Mouse (Mus musculus) hematopoietic stem cell, adult 5-6 weeks (primary cell): ENCODE data around the gene Dctn5. TPM values are rescaled to one million over a fixed set of nuclear protein-coding genes. Genes with fewer than 3 reads are reported as not detected.

ENCODE experiments used
- total RNA-seq: library from RNA; stranded (forward); fragments of 172-1452, 232-1000 nt; gene quantifications from 2 replicates; pipeline ENCODE4 v1.2.3, GENCODE M21; 2017

Dctn5 gene
- total RNA-seq, 1 experiment from 2014 or later, result 73.5 TPM

Other genes starting within 250 kb of the Dctn5 start
- 12.8 and 14.7 TPM in 2 replicates for gene Cog7, start 151.3 kb upstream of the Dctn5 start, total RNA-seq
- gene Gga2, start 111.8 kb upstream of the Dctn5 start, total RNA-seq, result 11.3 and 14.0 TPM in 2 replicates
- 33.9 and 39.3 TPM in 2 replicates for gene Ubfd1, start 65.9 kb upstream of the Dctn5 start, total RNA-seq
- 5.7 and 7.1 TPM in 2 replicates for gene Ears2, start 65.8 kb upstream of the Dctn5 start, total RNA-seq
- gene Ndufab1, start 31.2 kb upstream of the Dctn5 start, total RNA-seq, result 74.9 and 110 TPM in 2 replicates
- 14.0 and 27.4 TPM in 2 replicates for gene Palb2, start 56 bp upstream of the Dctn5 start, total RNA-seq
- 26.5 and 43.2 TPM in 2 replicates for gene Plk1, start 26.4 kb downstream of the Dctn5 start, total RNA-seq
- gene Ern2, start 53.2 kb downstream of the Dctn5 start, total RNA-seq, result not detected in 2 replicates
- gene Chp2, start 86.5 kb downstream of the Dctn5 start, total RNA-seq, result 0.88 TPM in 1 of 2 replicates, not detected in the other
- gene Prkcb, start 155.7 kb downstream of the Dctn5 start, total RNA-seq, result 11.8 and 15.6 TPM in 2 replicates